Mouse (Mus musculus) liver, embryonic 14 days (tissue): ENCODE measurements around the gene Ptgr2. TPM values are rescaled to one million over a fixed set of nuclear protein-coding genes. Genes with fewer than 3 reads are reported as not detected.

ENCODE experiments used
- polyA plus RNA-seq: library from polyadenylated mRNA; depleted of rRNA; stranded (reverse); fragments of >200 nt; gene quantifications from 2 replicates; pipeline ENCODE4 v1.2.3, GENCODE M21; 2012; rRNA removed

Ptgr2 gene
- 13.1 and 14.9 TPM in 2 replicates for polyA plus RNA-seq

DNA sequence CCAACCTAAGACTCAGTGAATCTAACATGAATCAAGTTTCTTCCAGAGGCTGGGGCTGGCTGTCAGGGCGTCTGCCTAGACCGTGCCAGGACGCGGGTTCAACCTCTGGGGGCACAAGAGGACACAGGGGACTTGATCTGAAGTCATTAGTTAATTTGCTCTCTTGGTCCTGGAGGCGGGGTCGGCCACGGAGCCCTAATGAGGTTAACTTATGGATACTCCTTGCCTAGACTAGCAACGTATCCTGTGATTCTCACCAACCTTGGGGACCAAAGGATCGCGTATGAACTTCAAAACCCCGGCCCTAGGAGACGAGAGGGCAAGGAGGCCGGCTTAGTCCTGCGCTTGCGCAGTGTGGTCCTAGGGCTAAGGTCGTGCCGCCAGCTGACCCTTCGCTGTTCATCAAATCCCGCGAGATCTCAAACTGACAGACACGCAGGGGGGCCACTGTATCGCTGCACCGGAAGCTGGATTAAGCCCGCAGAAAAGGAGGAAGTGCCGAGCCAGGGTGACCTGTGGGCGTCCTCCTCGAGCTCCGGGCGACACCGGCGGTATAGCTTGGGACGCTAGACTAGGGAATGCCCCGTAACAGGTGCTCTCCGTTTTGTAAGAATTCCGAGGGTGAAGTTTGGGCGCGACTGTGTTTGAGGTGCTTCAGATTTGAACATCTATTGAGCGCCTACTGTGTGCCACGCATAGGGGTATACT is at the start of gene Ptgr2:
Ptgr2 (plus strand) TSS at position 348 of the 708 bp plus-strand sequence.

GRCm38 (mm10) chr12:84316721-84317621 is 31.9 kb downstream of the Ptgr2 start, which contains the start of gene Zfp410:
Zfp410 (plus strand) TSS chr12:84316852.

DNA sequence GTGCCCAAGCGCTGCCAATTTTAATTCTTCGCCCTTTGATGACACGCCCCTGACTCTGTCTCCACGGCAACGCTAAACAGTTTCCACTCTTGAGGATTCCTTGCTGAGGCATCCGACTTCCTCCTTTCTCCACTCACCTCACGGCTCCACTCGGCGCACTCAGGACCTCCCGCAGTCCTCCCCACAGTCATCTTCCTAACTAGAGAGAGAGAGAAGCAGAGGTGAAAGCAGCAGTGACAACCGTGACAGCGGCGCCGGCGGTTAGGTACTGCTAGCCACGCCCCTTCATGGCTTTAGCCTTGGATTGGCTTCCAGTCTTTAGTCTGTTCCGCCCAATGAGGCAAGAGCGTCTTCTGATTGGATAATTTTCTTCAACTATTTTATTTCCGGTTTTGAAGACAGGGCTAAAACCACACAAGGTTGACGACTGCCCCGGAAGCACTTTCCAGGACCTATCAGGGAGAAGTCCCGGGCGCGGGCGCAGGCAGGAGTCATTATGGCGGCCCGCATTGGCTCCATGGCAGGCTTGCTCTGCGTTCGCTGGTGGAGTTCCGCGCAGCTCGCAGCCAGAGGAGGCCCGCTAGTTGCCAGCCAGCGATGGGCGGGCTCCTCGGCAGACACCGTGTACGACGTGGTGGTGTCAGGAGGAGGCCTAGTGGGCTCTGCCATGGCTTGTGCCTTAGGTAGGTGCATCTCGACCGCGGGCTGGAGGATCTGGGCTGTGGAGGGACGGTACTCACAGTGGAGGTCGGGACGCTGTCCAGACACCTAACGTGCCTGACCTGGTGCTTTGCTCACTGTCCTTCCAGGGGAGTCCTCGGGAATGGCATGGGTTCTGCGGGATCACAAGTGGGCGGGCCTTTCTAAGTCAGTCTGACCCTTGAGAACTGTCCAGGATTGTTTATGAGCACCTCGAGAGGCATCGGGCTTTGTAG is 76.8 kb downstream of the Ptgr2 start, which contains the start of the genes Coq6 and Fam161b:
Coq6 (plus strand) TSS at position 103 of the 935 bp plus-strand sequence.
Fam161b (minus strand) TSS at position 279 of the 935 bp plus-strand sequence.

Other genes starting within 250 kb of the Ptgr2 start
- 4.4 and 5.2 TPM in 2 replicates for gene Acot4, start 246.9 kb upstream of the Ptgr2 start, polyA plus RNA-seq
- not detected in 2 replicates for gene Gm49366, start 246.3 kb upstream of the Ptgr2 start, polyA plus RNA-seq
- gene Acot3, start 233.1 kb upstream of the Ptgr2 start, polyA plus RNA-seq, result 2.4 and 2.8 TPM in 2 replicates
- gene Acot5, start 215.9 kb upstream of the Ptgr2 start, polyA plus RNA-seq, result not detected in 2 replicates
- gene Acot6, start 184.6 kb upstream of the Ptgr2 start, polyA plus RNA-seq, result 0.87 and 0.93 TPM in 2 replicates
- gene Dnal1, start 170.9 kb upstream of the Ptgr2 start, polyA plus RNA-seq, result 0.40 and 0.42 TPM in 2 replicates
- gene Pnma1, start 136.7 kb upstream of the Ptgr2 start, polyA plus RNA-seq, result 0.12 TPM in 2 replicates
- gene Elmsan1, start 66.4 kb upstream of the Ptgr2 start, polyA plus RNA-seq, result 3.6 and 4.5 TPM in 2 replicates
- 22.3 and 26.6 TPM in 2 replicates for gene Zfp410, start 31.6 kb downstream of the Ptgr2 start, polyA plus RNA-seq
- 17.9 and 20.9 TPM in 2 replicates for gene Coq6, start 76.4 kb downstream of the Ptgr2 start, polyA plus RNA-seq
- 1.8 TPM in 2 replicates for gene Fam161b, start 76.6 kb downstream of the Ptgr2 start, polyA plus RNA-seq
- gene Entpd5, start 123.8 kb downstream of the Ptgr2 start, polyA plus RNA-seq, result 5.4 and 6.0 TPM in 2 replicates
- gene Bbof1, start 123.8 kb downstream of the Ptgr2 start, polyA plus RNA-seq, result 0.37 and 0.49 TPM in 2 replicates
- 10.6 and 10.8 TPM in 2 replicates for gene Rnf113a2, start 132.0 kb downstream of the Ptgr2 start, polyA plus RNA-seq
- gene Aldh6a1, start 165.8 kb downstream of the Ptgr2 start, polyA plus RNA-seq, result 10.8 and 12.3 TPM in 2 replicates
- 7.3 and 8.6 TPM in 2 replicates for gene Lin52, start 166.2 kb downstream of the Ptgr2 start, polyA plus RNA-seq